Mouse (Mus musculus) limb, embryonic 11.5 days (tissue): ENCODE measurements around the gene Brk1. TPM values are rescaled to one million over a fixed set of nuclear protein-coding genes. Genes with fewer than 3 reads are reported as not detected.

ENCODE experiments used
- ATAC-seq: fragments of 200-750 bp; cut with Nextera tagmentation; 2 replicates; pipeline ENCODE4 v1.8.0; 2017; ENCODE audit warnings: low read depth; ENCODE audit not compliant: insufficient number of reproducible peaks, low FRiP score, low TSS enrichment
- DNase-seq: peaks from one replicate; pipeline ENCODE4 v3.0.0-alpha.2; 2015; ENCODE audit warnings: low spot score
- H3K27ac ChIP-seq: fragments of 300-500 bp; sonication (generic); replicated peaks from 2 replicates; pipeline ENCODE4 v1.5.1; 2014; ENCODE audit warnings: low read depth, mild to moderate bottlenecking, low read length
- H3K27me3 ChIP-seq: fragments of 300-500 bp; sonication (generic); 2 replicates; pipeline ENCODE4 v1.6.1; 2014; ENCODE audit warnings: mild to moderate bottlenecking, low read length, mixed read lengths; ENCODE audit not compliant: control insufficient read depth, insufficient read depth
- H3K36me3 ChIP-seq: fragments of 300-500 bp; sonication (generic); 2 replicates; pipeline ENCODE4 v1.6.1; 2014; ENCODE audit warnings: mild to moderate bottlenecking, low read length, moderate library complexity, mixed read lengths; ENCODE audit not compliant: control insufficient read depth, insufficient read depth
- H3K4me1 ChIP-seq: fragments of 300-500 bp; sonication (generic); 2 replicates; pipeline ENCODE4 v1.6.1; 2014; ENCODE audit warnings: low read length, mixed read lengths; ENCODE audit not compliant: control insufficient read depth, insufficient read depth
- H3K4me2 ChIP-seq: fragments of 300-500 bp; sonication (generic); 2 replicates; pipeline ENCODE4 v1.6.1; 2014; ENCODE audit warnings: low read depth, mild to moderate bottlenecking, moderate library complexity; ENCODE audit not compliant: severe bottlenecking
- H3K4me3 ChIP-seq: fragments of 300-500 bp; sonication (generic); 2 replicates; pipeline ENCODE4 v1.5.1; 2014; ENCODE audit warnings: low read depth, low read length
- H3K9ac ChIP-seq: fragments of 300-500 bp; sonication (generic); 2 replicates; pipeline ENCODE4 v1.6.1; 2014; ENCODE audit warnings: mild to moderate bottlenecking, low read length
- H3K9me3 ChIP-seq: fragments of 300-500 bp; sonication (generic); 2 replicates; pipeline ENCODE4 v1.6.1; 2016; ENCODE audit warnings: low read length; ENCODE audit not compliant: control insufficient read depth
- WGBS: fragments of 180-500 bp; shearing (Covaris S2); extraction: QIAGEN DNeasy Blood & Tissue Kit; methylation state at CpG from one replicate; pipeline ENCODE4 v1.1.7; 2014; 5-methylcytosine and 5-hydroxymethylcytosine counted together
- polyA plus RNA-seq: library from polyadenylated mRNA; unstranded; fragments of >200 nt; fragmentation: Nextera tagmentation; extraction: Ambion mirVana; gene quantifications from 2 replicates; pipeline ENCODE4 v1.2.1, GENCODE M21; 2014

The Brk1 gene
- polyA plus RNA-seq, 1 experiment from 2014 or later, result 221 TPM

- H3K4me1 ChIP-seq, result no peaks in the 10 kb centered on the region
- H3K9ac ChIP-seq, result no peak overlapping the region
- no peak overlapping the region for H3K4me3 ChIP-seq
- WGBS, result 76% methylated on average over 4 of the region's 4 CpGs
- no peaks in the 10 kb centered on the region for H3K36me3 ChIP-seq
- H3K27me3 ChIP-seq, result no peaks in the 10 kb centered on the region
- no peak overlapping the region for H3K4me2 ChIP-seq
- no peaks in the 10 kb centered on the region for H3K9me3 ChIP-seq
- ATAC-seq (no peak), DNase-seq (no peak)
- no peak overlapping the region for H3K27ac ChIP-seq
Observed at GRCm38 (mm10) chr6:113650197-113650640, 45.6 kb downstream of the Brk1 start.

- DNase-seq (no peak), ATAC-seq (no peak)
- Histone ChIP-seq H3K36me3 (no peaks in the 10 kb centered on the region), H3K27me3 (no peaks in the 10 kb centered on the region), H3K4me2 (no peak overlapping the region), H3K9me3 (no peaks in the 10 kb centered on the region), H3K9ac (no peak overlapping the region), H3K4me1 (no peaks in the 10 kb centered on the region), H3K27ac (no peak overlapping the region), H3K4me3 (no peak overlapping the region)
- 61% methylated on average over 3 of the region's 3 CpGs for WGBS
Observed at GRCm38 (mm10) chr6:113651626-113652025, 47.1 kb downstream of the Brk1 start.

- Histone ChIP-seq H3K36me3 (no peaks in the 10 kb centered on the region), H3K27me3 (no peaks in the 10 kb centered on the region), H3K4me2 (no peak overlapping the region), H3K4me1 (no peaks in the 10 kb centered on the region), H3K9me3 (no peaks in the 10 kb centered on the region), H3K4me3 (no peak overlapping the region), H3K9ac (no peak overlapping the region), H3K27ac (no peak overlapping the region)
- ATAC-seq (no peak), DNase-seq (no peak)
- WGBS, result 94% methylated on average over 7 of the region's 7 CpGs
Observed at GRCm38 (mm10) chr6:113653551-113653950, 49.0 kb downstream of the Brk1 start.

GRCm38 (mm10) chr6:113654102-113654501 is 49.5 kb downstream of the Brk1 start:
- Histone ChIP-seq H3K27ac (no peak overlapping the region), H3K4me3 (no peak overlapping the region)
- ATAC-seq, result no peak

GRCm38 (mm10) chr6:113654753-113655397 is 50.3 kb downstream of the Brk1 start:
- ATAC-seq, result no peak
- no peak overlapping the region for H3K9ac ChIP-seq
- H3K27ac ChIP-seq, result no peak overlapping the region
- H3K4me2 ChIP-seq, result no peak overlapping the region
- H3K4me3 ChIP-seq, result no peak overlapping the region
- H3K36me3 ChIP-seq, result no peaks in the 10 kb centered on the region
- no peaks in the 10 kb centered on the region for H3K27me3 ChIP-seq
- 55% methylated on average over 16 of the region's 16 CpGs for WGBS
- DNase-seq, result no peak
- no peaks in the 10 kb centered on the region for H3K4me1 ChIP-seq
- no peaks in the 10 kb centered on the region for H3K9me3 ChIP-seq

More at GRCm38 (mm10) chr6:113654102-113654501, 49.5 kb downstream of the Brk1 start:
- no peaks in the 10 kb centered on the region for H3K27me3 ChIP-seq
- DNase-seq, result no peak
- no peaks in the 10 kb centered on the region for H3K9me3 ChIP-seq
- H3K4me1 ChIP-seq, result no peaks in the 10 kb centered on the region
- no peaks in the 10 kb centered on the region for H3K36me3 ChIP-seq
- 86% methylated on average over 8 of the region's 8 CpGs for WGBS
- H3K9ac ChIP-seq, result no peak overlapping the region
- no peak overlapping the region for H3K4me2 ChIP-seq

GRCm38 (mm10) chr6:113655475-113655874 is 50.9 kb downstream of the Brk1 start:
- ATAC-seq (no peak), DNase-seq (no peak)
- H3K36me3 ChIP-seq, result no peaks in the 10 kb centered on the region
- WGBS, result 92% methylated on average over 3 of the region's 3 CpGs
- H3K4me2 ChIP-seq, result no peak overlapping the region
- no peaks in the 10 kb centered on the region for H3K27me3 ChIP-seq
- H3K4me3 ChIP-seq, result no peak overlapping the region
- H3K9me3 ChIP-seq, result no peaks in the 10 kb centered on the region
- H3K9ac ChIP-seq, result no peak overlapping the region
- H3K27ac ChIP-seq, result no peak overlapping the region
- no peaks in the 10 kb centered on the region for H3K4me1 ChIP-seq

GRCm38 (mm10) chr6:113656847-113657246 is 52.3 kb downstream of the Brk1 start:
- ATAC-seq (no peak), DNase-seq (no peak)
- Histone ChIP-seq H3K4me1 (peaks cover 4% of the 10 kb centered on the region; the same call in 1 of the 2 replicates), H3K27ac (no peak overlapping the region), H3K9me3 (no peaks in the 10 kb centered on the region), H3K9ac (no peak overlapping the region), H3K27me3 (no peaks in the 10 kb centered on the region), H3K4me3 (no peak overlapping the region), H3K36me3 (no peaks in the 10 kb centered on the region), H3K4me2 (no peak overlapping the region)
- 93% methylated on average over 6 of the region's 6 CpGs for WGBS

GRCm38 (mm10) chr6:113658226-113658625 is 53.7 kb downstream of the Brk1 start:
- H3K27me3 ChIP-seq, result no peaks in the 10 kb centered on the region
- no peaks in the 10 kb centered on the region for H3K36me3 ChIP-seq
- ATAC-seq (no peak), DNase-seq (no peak)
- no peak overlapping the region for H3K9ac ChIP-seq
- H3K9me3 ChIP-seq, result no peaks in the 10 kb centered on the region
- no peak overlapping the region for H3K4me3 ChIP-seq
- no peak overlapping the region for H3K4me2 ChIP-seq
- peaks cover 6% of the 10 kb centered on the region; the same call in 1 of the 2 replicates for H3K4me1 ChIP-seq
- WGBS, result 87% methylated on average over 3 of the region's 3 CpGs
- H3K27ac ChIP-seq, result no peak overlapping the region
